Mouse (Mus musculus) neural tube, embryonic 15.5 days (tissue): ENCODE results near the gene P2ry4. TPM values are rescaled to one million over a fixed set of nuclear protein-coding genes. Genes with fewer than 3 reads are reported as not detected.

Experiments
- ATAC-seq: fragments of 200-750 bp; cut with Nextera tagmentation; 2 replicates; pipeline ENCODE4 v1.8.0; 2017; ENCODE audit warnings: mild to moderate bottlenecking, moderate TSS enrichment, moderate library complexity; ENCODE audit not compliant: low FRiP score
- H3K27ac ChIP-seq: fragments of 300-500 bp; sonication (generic); replicated peaks from 2 replicates; pipeline ENCODE4 v1.5.1; 2015; ENCODE audit warnings: mild to moderate bottlenecking, inconsistent platforms
- H3K27me3 ChIP-seq: fragments of 300-500 bp; sonication (generic); replicated peaks from 2 replicates; pipeline ENCODE4 v1.6.1; 2015; ENCODE audit warnings: inconsistent platforms
- H3K36me3 ChIP-seq: fragments of 300-500 bp; sonication (generic); 2 replicates; pipeline ENCODE4 v1.6.1; 2015; ENCODE audit warnings: inconsistent platforms
- H3K4me1 ChIP-seq: fragments of 300-500 bp; sonication (generic); 2 replicates; pipeline ENCODE4 v1.6.1; 2015; ENCODE audit warnings: inconsistent platforms
- H3K4me2 ChIP-seq: fragments of 300-500 bp; sonication (generic); 2 replicates; pipeline ENCODE4 v1.6.1; 2015; ENCODE audit warnings: inconsistent platforms, mild to moderate bottlenecking, moderate library complexity
- H3K4me3 ChIP-seq: fragments of 300-500 bp; sonication (generic); replicated peaks from 2 replicates; pipeline ENCODE4 v1.5.1; 2015; ENCODE audit warnings: mild to moderate bottlenecking, inconsistent platforms
- H3K9ac ChIP-seq: fragments of 300-500 bp; sonication (generic); replicated peaks from 2 replicates; pipeline ENCODE4 v1.6.1; 2015; ENCODE audit warnings: mild to moderate bottlenecking, inconsistent platforms
- H3K9me3 ChIP-seq: fragments of 300-500 bp; sonication (generic); replicated peaks from 2 replicates; pipeline ENCODE4 v1.6.1; 2016; ENCODE audit warnings: inconsistent platforms
- WGBS: fragments of 180-500 bp; shearing (Covaris S2); methylation state at CpG from one replicate; pipeline ENCODE4 v1.1.7; 2015; ENCODE audit warnings: mixed read lengths; 5-methylcytosine and 5-hydroxymethylcytosine counted together
- polyA plus RNA-seq: library from polyadenylated mRNA; unstranded; fragments of >200 nt; fragmentation: Nextera tagmentation; extraction: Ambion mirVana; gene quantifications from 2 replicates; pipeline ENCODE4 v1.2.1, GENCODE M21; 2015

The P2ry4 gene
- not detected in 2 replicates for polyA plus RNA-seq

- H3K4me2 ChIP-seq = no peak within 1 kb of the TSS
- no peak within 1 kb of the TSS for H3K27ac ChIP-seq
- H3K9me3 ChIP-seq = no peaks in the 10 kb centered on the region
- no peak within 1 kb of the TSS for H3K9ac ChIP-seq
- 74% methylated on average over 4 of the region's 4 CpGs for WGBS
- H3K4me1 ChIP-seq = no peaks in the 10 kb centered on the region
- no peaks in the 10 kb centered on the region for H3K36me3 ChIP-seq
- peaks cover 8% of the 10 kb centered on the region for H3K27me3 ChIP-seq
- H3K4me3 ChIP-seq = no peak within 1 kb of the TSS
- no peak for ATAC-seq
These were observed at the start of gene P2ry4 for GRCm38 (mm10) chrX:100594791-100595190. Gene P2ry4 (minus strand): TSS chrX:100594869.

DNA sequence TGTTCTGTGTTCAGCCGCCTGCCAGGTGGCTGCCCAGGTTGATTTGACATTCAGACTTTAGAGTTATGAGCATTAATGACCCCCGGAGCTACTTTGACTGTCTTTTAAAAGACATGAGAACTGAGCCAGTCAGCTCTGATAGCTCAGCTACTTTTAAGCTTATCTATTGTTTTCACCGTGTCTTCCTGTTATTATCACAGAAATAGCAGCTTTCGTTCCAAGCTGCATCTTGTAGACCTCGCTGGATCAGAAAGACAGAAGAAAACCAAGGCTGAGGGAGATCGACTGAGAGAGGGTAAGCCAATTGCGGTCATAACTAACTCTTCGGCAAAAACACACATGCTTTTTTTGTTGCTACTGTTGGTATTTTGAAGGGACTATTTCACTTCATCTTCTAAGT lies 43.8 kb upstream of the P2ry4 start:
- 94% methylated on average over 8 of the region's 8 CpGs for WGBS

DNA sequence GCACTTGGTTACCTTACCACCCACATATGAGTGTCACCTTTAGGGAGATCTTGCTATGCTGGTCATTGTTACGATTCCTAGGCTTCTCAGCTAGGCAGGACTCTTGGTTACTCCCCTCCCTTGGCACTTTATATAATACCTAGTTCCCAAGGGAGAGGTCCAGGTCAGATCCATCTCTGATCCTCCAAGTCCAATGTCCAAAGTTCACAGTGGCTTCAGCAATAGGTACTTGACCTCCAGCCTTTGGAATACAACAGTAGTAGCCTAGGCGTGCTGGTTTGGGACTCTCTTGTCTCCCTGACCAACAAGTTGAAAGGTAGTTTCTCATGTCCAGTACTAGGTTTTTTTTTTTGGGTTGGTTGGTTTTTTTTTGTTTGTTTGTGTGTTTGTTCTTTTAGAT lies 34.4 kb upstream of the P2ry4 start:
- no peaks in the 10 kb centered on the region for H3K27me3 ChIP-seq
- H3K4me2 ChIP-seq = no peak overlapping the region
- H3K36me3 ChIP-seq = no peaks in the 10 kb centered on the region
- WGBS = 98% methylated on average over 2 of the region's 2 CpGs
- ATAC-seq = no peak
- H3K9me3 ChIP-seq = no peaks in the 10 kb centered on the region
- no peak overlapping the region for H3K9ac ChIP-seq
- H3K27ac ChIP-seq = no peak overlapping the region
- peaks cover 10% of the 10 kb centered on the region for H3K4me1 ChIP-seq
- no peak overlapping the region for H3K4me3 ChIP-seq

More for the DNA sequence above, 43.8 kb upstream of the P2ry4 start:
- Histone ChIP-seq H3K9ac (no peak overlapping the region), H3K27ac (no peak overlapping the region), H3K36me3 (no peaks in the 10 kb centered on the region), H3K4me3 (no peak overlapping the region), H3K4me1 (no peaks in the 10 kb centered on the region), H3K4me2 (no peak overlapping the region), H3K9me3 (no peaks in the 10 kb centered on the region), H3K27me3 (no peaks in the 10 kb centered on the region)
- ATAC-seq = no peak

DNA sequence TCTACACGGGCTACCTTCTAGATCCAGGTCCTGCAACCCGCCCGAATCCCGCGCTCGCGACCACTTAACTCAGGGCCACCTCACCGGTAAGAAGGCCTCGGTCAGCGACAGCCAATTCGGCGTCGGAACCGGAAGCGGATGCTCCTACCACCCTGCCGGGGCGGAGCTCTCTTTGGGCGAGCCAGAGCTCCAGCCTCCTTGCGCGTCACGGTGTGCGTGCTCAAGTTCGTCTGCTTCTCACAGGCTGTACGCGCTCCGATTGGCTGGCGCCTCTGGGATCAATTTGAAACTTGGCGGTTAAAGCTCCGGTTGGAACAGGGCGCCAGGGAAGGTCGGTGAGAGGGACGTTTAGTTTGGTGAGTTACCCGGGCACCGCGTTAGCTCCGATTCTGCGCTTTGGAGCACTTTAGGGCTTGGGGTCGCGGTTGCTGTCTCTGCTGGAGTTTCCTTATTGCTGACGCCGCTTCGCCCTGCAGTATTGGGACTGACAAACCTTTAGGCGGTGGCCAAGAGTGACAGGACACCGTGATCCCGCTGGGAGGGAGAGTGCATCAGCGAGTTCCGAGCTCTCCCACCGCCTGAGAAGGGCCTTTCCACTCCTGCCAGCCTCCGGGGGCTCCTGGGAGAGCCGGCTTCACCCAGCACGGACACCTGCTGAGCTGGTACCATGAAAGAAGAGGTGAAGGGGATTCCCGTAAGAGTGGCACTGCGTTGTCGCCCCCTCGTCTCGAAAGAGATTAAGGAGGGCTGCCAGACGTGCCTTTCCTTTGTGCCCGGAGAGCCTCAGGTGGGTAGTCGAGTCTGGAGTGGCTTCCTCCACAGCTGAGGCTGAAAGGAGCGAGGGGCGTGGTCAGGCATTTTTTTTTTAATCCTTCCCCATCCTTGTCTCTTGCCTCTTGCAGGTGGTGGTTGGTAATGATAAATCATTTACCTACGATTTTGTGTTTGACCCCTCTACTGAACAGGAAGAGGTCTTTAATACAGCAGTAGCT lies 31.4 kb upstream of the P2ry4 start, which contains the start of gene Pdzd11:
Gene Pdzd11, minus strand, starts transcription at position 767 of the 992 bp plus-strand sequence.
- peak; percentile 100 for ATAC-seq
- Histone ChIP-seq H3K4me1 (peaks cover 10% of the 10 kb centered on the region), H3K4me2 (peak within 1 kb of the TSS; percentile 84), H3K36me3 (0 out of 2 replicates have a peak, but pooled peaks cover 4% of the 10 kb centered on the region), H3K4me3 (peak within 1 kb of the TSS; percentile 50), H3K9ac (peak within 1 kb of the TSS; percentile 60), H3K9me3 (no peaks in the 10 kb centered on the region), H3K27ac (peak within 1 kb of the TSS; percentile 74), H3K27me3 (no peaks in the 10 kb centered on the region)
- WGBS = 21% methylated on average over 62 of the region's 62 CpGs

DNA sequence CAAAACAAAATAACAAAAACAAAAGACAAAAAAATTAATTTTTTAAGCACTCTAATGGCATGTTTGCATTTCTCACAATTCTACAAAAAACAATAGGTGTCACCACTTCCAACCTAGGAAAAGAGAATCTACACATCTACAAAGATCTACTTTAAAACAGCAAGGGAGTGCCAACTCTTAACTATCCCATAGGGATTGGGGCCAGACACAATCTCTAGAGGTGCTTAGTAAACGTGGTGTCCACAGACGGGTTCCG lies 30.8 kb upstream of the P2ry4 start, which contains the start of gene Kif4:
Gene Kif4, plus strand, starts transcription at position 192 of the 256 bp plus-strand sequence.
- Histone ChIP-seq H3K9me3 (no peaks in the 10 kb centered on the region), H3K4me3 (peak within 1 kb of the TSS; percentile 50), H3K36me3 (0 out of 2 replicates have a peak, but pooled peaks cover 4% of the 10 kb centered on the region), H3K4me2 (peak within 1 kb of the TSS; percentile 84), H3K4me1 (peaks cover 10% of the 10 kb centered on the region), H3K27me3 (no peaks in the 10 kb centered on the region), H3K27ac (peak within 1 kb of the TSS; percentile 74), H3K9ac (peak within 1 kb of the TSS; percentile 60)
- WGBS = 28% methylated on average over 3 of the region's 3 CpGs
- ATAC-seq = no peak

GRCm38 (mm10) chrX:100625146-100625545 lies 30.5 kb upstream of the P2ry4 start:
- Histone ChIP-seq H3K4me3 (peak overlapping the region; percentile 50), H3K27ac (no peak overlapping the region), H3K9ac (no peak overlapping the region), H3K9me3 (no peaks in the 10 kb centered on the region), H3K27me3 (no peaks in the 10 kb centered on the region), H3K36me3 (0 out of 2 replicates have a peak, but pooled peaks cover 4% of the 10 kb centered on the region), H3K4me1 (peaks cover 10% of the 10 kb centered on the region), H3K4me2 (peak overlapping the region; percentile 84)
- ATAC-seq = peak; percentile 21; the same call in 1 of the 2 replicates
- WGBS = 43% methylated on average over 7 of the region's 7 CpGs

GRCm38 (mm10) chrX:100624242-100624641 lies 29.6 kb upstream of the P2ry4 start:
- no peak overlapping the region for H3K27ac ChIP-seq
- H3K4me3 ChIP-seq = no peak overlapping the region
- no peak for ATAC-seq
- no peak overlapping the region for H3K4me2 ChIP-seq
- 86% methylated on average over 4 of the region's 4 CpGs for WGBS
- no peaks in the 10 kb centered on the region for H3K27me3 ChIP-seq
- H3K9me3 ChIP-seq = no peaks in the 10 kb centered on the region
- no peak overlapping the region for H3K9ac ChIP-seq
- H3K36me3 ChIP-seq = 0 out of 2 replicates have a peak, but pooled peaks cover 4% of the 10 kb centered on the region
- H3K4me1 ChIP-seq = peaks cover 10% of the 10 kb centered on the region

GRCm38 (mm10) chrX:100621366-100621765 lies 26.7 kb upstream of the P2ry4 start:
- no peak overlapping the region for H3K9ac ChIP-seq
- WGBS = 57% methylated on average over 2 of the region's 2 CpGs
- no peak overlapping the region for H3K4me2 ChIP-seq
- H3K9me3 ChIP-seq = no peaks in the 10 kb centered on the region
- H3K4me3 ChIP-seq = no peak overlapping the region
- 0 out of 2 replicates have a peak, but pooled peaks cover 4% of the 10 kb centered on the region for H3K36me3 ChIP-seq
- peaks cover 9% of the 10 kb centered on the region for H3K4me1 ChIP-seq
- H3K27me3 ChIP-seq = no peaks in the 10 kb centered on the region
- H3K27ac ChIP-seq = no peak overlapping the region
- no peak for ATAC-seq

DNA sequence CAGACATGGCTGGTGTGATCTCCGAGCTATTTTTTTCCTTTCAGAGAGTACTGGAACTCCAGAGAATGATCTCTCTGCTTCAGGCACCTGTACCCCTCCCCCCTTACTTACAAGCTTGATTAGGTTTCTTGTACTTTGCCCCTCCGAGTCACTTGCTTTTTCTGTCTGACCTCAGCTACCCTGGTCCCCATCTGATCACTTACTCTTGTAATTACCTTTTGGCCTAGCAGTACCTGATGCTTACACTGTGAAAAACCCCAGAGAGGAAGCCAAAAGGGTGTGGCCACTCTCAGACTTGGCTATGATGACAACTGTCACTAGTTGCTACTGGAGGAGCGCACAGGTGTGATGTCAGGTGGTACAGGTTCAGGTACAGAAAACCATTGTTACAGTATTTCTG lies 23.8 kb upstream of the P2ry4 start:
- 64% methylated on average over 3 of the region's 3 CpGs for WGBS
- no peak for ATAC-seq
- Histone ChIP-seq H3K27me3 (peaks cover 7% of the 10 kb centered on the region; the same call in 1 of the 2 replicates), H3K36me3 (0 out of 2 replicates have a peak, but pooled peaks cover under 1% of the 10 kb centered on the region), H3K4me2 (no peak overlapping the region), H3K27ac (no peak overlapping the region), H3K9me3 (no peaks in the 10 kb centered on the region), H3K4me3 (no peak overlapping the region), H3K9ac (no peak overlapping the region), H3K4me1 (no peaks in the 10 kb centered on the region)

DNA sequence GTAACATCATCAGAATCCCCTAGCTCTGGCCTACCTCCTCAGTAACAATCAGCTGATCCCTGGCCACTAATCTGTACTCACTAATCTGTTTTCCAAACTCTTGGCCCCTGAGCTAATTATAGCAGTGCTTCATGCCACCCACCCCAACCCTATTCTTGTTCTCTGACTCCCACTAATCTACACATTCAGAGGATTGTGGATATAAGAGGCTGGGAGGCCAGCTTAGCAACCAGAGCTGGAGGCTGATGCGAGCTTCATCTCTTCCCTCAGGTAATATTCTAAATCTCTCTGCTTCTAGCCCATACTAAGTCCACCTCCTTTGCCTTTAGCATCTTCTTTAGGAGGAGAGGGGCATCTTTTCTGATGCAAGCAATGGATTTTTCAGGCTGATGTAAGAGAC lies 10.6 kb upstream of the P2ry4 start, which contains the start of gene Arr3:
Gene Arr3, plus strand, starts transcription at position 184 of the 400 bp plus-strand sequence.
- WGBS = 80% methylated on average over 1 of the region's 1 CpGs
- no peak within 1 kb of the TSS for H3K4me2 ChIP-seq
- no peak for ATAC-seq
- H3K4me3 ChIP-seq = no peak within 1 kb of the TSS
- H3K27me3 ChIP-seq = 0 out of 2 replicates have a peak, but pooled peaks cover 9% of the 10 kb centered on the region
- H3K36me3 ChIP-seq = no peaks in the 10 kb centered on the region
- H3K4me1 ChIP-seq = no peaks in the 10 kb centered on the region
- no peak within 1 kb of the TSS for H3K9ac ChIP-seq
- no peak within 1 kb of the TSS for H3K27ac ChIP-seq
- H3K9me3 ChIP-seq = no peaks in the 10 kb centered on the region

DNA sequence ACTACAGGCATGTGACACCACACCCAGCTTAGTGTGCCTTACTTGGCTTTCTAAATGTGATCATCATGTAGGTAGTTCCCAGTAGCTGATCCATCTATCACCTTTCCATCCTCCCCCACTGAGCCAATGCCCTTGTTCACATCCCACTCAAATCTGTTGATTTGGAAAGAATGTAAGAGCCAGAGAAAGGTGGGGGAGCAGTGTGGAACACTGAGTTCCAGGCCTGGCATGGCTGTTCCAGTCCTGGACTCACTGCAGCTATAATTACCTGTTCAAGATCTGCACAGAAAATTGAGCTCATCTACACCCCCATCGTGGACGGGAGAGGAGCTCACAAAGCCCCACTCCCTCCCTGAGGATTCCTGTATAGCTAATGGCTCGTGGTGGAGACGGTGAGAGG lies 5.1 kb upstream of the P2ry4 start:
- H3K4me1 ChIP-seq = no peaks in the 10 kb centered on the region
- WGBS = 66% methylated on average over 4 of the region's 4 CpGs
- H3K27me3 ChIP-seq = peaks cover 16% of the 10 kb centered on the region
- H3K4me2 ChIP-seq = no peak overlapping the region
- H3K9me3 ChIP-seq = no peaks in the 10 kb centered on the region
- H3K36me3 ChIP-seq = no peaks in the 10 kb centered on the region
- no peak overlapping the region for H3K9ac ChIP-seq
- H3K4me3 ChIP-seq = no peak overlapping the region
- no peak overlapping the region for H3K27ac ChIP-seq
- ATAC-seq = no peak

GRCm38 (mm10) chrX:100597439-100597838 lies 2.8 kb upstream of the P2ry4 start:
- no peaks in the 10 kb centered on the region for H3K9me3 ChIP-seq
- no peaks in the 10 kb centered on the region for H3K4me1 ChIP-seq
- H3K4me2 ChIP-seq = no peak overlapping the region
- ATAC-seq = no peak
- no peak overlapping the region for H3K4me3 ChIP-seq
- H3K9ac ChIP-seq = no peak overlapping the region
- no peak overlapping the region for H3K27ac ChIP-seq
- 27% methylated on average over 5 of the region's 5 CpGs for WGBS
- H3K27me3 ChIP-seq = peaks cover 11% of the 10 kb centered on the region
- H3K36me3 ChIP-seq = no peaks in the 10 kb centered on the region
